Mouse (Mus musculus): ENCODE results near the gene Phb2.

Gene Phb2

GRCm38 (mm10) chr6:124723541-124723940, 11.4 kb downstream of the Phb2 start:
- DNase-seq (ENCODE audit: low spot score), result no peak

GRCm38 (mm10) chr6:124724472-124724871, 12.3 kb downstream of the Phb2 start:
- DNase-seq (ENCODE audit: low spot score), result no peak

DNA sequence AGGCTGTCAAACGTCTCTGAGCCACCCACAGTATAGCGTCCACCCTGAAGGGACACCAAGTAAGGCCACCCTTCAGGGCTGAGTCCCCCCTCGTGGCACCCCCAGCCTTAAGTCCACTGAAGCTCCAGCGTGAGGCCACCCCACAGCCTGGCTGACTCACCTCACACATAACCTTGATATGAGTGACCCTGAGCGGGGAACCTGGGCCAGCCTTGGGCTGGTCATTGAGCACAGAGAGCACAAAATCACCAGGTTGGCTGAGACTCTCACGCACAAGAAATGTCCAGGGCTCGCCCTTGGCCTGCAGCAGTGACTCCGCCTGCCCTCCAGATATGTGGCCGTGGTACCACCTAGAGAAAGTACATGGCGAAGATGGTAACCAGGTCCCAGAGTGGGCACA, 16.5 kb downstream of the Phb2 start:
- no peak for DNase-seq (ENCODE audit: low spot score)

DNA sequence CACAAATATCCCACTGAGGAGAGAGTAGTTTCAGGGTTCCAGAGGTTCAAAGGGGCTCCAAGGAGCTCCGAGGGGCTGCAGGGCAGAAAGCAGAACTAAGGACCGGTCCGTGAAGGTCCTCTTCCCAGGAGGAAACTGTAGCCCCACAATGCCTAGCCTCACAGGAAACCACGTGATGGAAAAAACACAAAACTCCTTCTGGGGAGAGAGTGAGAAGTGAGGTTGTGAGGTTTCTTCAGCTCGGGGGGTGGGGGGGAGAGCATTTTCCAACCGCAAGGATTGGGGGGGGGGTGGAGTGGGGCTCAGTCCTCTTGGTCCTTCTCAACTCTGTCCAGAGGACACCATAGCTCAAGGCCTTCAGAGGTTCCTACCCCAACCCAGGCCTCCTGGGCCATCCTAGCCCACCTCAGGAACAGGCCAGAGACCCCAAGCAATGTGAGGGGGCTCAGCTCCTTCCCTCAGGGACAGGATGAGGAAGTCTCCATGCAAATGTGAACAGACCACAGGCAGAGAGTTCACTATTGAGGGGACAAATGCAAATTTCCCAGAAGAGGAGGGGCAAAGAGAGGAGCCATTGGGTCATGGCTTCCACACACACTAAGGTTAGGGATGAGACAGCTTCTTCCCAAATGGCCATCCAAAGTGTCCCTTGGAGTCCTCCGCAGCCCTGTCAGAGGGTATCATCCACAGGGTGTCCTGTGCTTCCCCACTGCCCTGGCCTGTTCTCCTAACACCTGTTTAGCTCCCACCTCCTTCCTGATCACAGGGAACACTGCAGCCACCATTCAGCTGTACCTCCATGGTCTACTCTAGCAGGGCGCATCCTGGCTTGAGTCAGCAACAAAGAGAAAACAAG, 17.9 kb downstream of the Phb2 start:
- no peak for DNase-seq (ENCODE audit: low spot score)

DNA sequence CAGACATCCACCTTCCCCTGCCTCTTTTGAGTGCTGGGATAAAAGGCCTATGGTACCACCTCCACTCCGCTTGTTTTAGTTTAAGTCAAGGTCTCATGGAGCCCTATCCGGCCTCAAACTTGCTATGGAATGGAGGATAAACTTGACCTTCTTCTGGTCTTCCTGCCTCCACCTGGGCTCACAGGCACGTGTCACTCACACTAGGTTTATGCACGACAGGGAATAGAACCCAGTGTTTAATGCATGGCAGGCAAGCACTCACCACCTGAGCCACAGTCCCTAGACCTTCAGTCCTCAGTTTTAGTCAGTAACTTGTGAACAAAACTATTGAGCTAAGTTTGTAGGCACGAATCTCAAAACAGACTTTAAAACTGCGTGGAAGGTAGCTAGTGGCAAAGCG, 18.9 kb downstream of the Phb2 start:
- no peak for DNase-seq (ENCODE audit: low spot score)

DNA sequence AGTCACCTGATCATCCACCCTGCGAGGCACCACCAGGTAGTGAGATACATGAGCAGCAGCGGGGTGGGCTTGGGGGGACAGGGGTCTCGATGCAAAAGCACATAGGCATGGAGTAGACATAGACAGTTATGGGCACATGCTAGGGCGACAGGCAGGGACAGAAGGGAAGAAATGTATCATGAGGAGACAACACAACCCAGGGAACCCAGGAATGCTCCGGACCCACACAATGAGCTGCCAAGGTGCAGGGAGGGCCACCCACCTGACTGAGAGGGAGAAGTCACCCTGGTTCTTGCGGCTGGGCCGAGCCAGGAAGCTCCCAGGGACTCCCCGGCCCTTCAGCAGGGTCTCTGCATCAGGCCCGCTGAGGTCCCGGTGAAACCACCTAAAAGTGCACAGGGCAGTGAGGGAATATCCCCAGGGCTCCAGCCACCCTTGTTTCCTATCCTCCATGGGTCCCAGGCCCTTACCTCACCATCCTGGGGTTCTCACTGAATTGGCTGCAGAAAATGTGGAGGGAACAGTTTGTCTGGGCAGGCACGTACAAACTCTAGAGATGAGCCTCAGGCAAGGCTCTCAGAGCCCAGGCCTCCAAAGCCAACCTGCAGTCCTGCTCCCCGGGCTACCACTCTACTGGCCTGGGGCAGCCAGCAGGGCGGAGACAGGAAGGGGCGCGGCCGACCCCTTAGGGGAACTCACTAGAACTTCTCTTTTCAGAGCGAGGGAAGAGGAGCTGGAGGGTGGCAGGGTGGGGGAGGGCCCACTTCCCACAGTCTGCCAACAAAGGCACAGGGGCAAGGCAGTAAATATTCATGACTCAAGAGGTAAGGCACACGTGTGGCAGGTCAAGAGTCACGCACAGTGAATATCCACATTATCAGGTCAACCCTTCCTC, 20.6 kb downstream of the Phb2 start:
- no peak for DNase-seq (ENCODE audit: low spot score)

GRCm38 (mm10) chr6:124734417-124734816, 22.3 kb downstream of the Phb2 start:
- DNase-seq (ENCODE audit: low spot score), result no peak

- no peak for DNase-seq (ENCODE audit: low spot score)
Observed at GRCm38 (mm10) chr6:124737040-124737439, 24.9 kb downstream of the Phb2 start.

- DNase-seq (ENCODE audit: low spot score), result peak; percentile 70
Observed at GRCm38 (mm10) chr6:124738511-124739023, 26.4 kb downstream of the Phb2 start, which contains the start of gene Ptpn6. TSS of gene Ptpn6 (minus strand) at chr6:124738714.

DNA sequence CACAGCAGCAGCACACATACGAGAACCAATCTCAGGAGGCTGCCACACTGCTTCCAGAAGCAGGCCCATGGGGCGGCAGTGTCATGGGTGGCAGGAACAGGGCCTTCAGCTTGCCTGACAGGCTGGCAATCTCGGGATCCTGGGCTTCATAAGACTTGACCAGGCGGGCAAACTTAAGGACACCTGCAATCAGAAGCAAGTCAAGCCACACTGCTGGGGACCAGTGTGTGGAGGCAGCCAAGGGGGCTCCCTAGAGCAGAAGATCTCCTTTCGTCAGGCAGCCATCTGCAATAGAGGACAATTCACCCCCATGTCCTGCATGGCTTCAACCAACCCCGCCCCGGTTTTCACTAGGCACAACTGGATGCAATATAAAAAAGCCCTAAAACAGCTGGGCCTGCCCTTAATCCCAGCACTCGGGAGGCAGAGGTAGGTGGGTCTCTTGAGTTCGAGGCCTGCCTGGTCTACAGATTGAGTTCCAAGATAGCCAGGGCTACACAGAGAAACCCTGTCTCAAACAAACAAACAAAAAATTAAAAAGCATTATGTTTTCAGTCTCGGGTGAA, 27.2 kb downstream of the Phb2 start:
- DNase-seq (ENCODE audit: low spot score), result peak; percentile 48

GRCm38 (mm10) chr6:124740211-124740887, 28.2 kb downstream of the Phb2 start:
- peak; percentile 72 for DNase-seq (ENCODE audit: low spot score)

DNA sequence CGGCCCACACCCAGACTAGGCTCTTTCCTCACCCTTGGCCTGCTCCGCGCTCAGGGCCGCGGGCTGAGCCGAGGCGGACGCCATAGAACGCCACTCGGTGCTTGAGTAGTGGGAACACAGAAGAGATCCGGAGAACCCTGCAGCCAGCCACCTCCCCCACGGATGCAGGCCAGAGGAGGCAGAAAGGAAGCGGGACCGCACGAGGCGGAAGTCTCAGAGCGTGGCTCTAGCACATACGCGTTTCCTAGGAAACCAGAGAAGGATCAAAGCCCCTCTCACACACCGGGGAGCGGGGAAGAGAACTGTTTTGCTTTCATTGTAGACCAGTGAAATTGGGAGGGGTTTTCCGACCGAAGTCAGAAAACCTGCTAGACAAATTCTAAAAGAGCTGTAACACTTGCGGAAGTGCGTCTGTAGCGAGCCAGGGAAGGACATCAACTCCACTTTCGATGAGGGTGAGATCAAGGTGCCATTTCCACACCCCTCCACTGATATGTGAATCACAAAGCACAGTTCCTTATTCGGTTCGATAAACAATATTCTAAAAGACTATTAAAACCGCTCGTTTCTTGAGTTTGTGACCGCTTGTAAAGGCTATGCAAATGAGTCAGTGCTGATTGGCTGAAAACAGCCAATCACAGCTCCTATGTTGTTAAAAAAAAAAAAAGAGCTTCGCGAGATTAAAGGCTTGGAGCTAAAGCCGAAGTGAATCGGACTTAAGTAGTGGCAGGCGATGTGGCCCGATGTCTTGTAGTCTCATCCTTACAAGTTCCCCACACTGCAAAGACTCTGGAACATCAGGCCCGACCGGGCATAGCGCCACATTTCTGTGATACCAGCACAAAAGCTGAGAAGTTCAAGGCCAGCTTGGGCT, 29.0 kb downstream of the Phb2 start, which contains the start of gene Grcc10:
Gene Grcc10 (minus strand): TSS at position 487 of the 874 bp plus-strand sequence.
- peak; percentile 88 for DNase-seq (ENCODE audit: low spot score)

GRCm38 (mm10) chr6:124741842-124742241, 29.7 kb downstream of the Phb2 start:
- no peak for DNase-seq (ENCODE audit: low spot score)

GRCm38 (mm10) chr6:124742839-124743514, 30.8 kb downstream of the Phb2 start:
- no peak for DNase-seq (ENCODE audit: low spot score)

- DNase-seq (ENCODE audit: low spot score), result no peak
Observed at GRCm38 (mm10) chr6:124743647-124744046, 31.5 kb downstream of the Phb2 start.

GRCm38 (mm10) chr6:124744755-124745321, 32.7 kb downstream of the Phb2 start:
- DNase-seq (ENCODE audit: low spot score), result no peak

GRCm38 (mm10) chr6:124745490-124746295, 33.6 kb downstream of the Phb2 start:
- peak; percentile 94 for DNase-seq (ENCODE audit: low spot score)

DNA sequence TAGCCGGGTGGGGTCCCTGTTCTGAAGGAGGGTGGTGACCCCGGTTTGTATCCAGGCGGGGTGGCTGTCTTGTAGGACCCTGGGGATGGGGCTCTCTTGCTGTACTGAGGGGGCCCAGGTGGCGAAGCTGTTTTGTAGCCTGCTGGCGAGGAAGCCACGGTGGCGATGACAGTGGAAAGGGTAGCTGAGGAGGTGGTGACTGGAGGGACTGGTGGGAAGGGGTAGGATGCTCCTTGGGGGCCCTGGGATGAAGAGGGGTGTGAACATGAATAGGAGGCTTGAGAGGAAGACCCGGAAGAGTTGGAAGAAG, 34.1 kb downstream of the Phb2 start:
- no peak for DNase-seq (ENCODE audit: low spot score)

Data from testis, postnatal 10 days (tissue).